Mouse (Mus musculus) erythroid progenitor cell, adult 5-6 weeks (primary cell): ENCODE results near the gene 4930433I11Rik. TPM values are rescaled to one million over a fixed set of nuclear protein-coding genes. Genes with fewer than 3 reads are reported as not detected.
"Not testable (repeated sequence)": the region's sequence is repeated elsewhere in the genome, so short reads cannot be mapped to it uniquely, and the experiment has no call there.

Experiments used
- ATAC-seq: replicated peaks from 2 replicates; pipeline ENCODE4 v1.8.0; 2016; ENCODE audit warnings: moderate number of reproducible peaks, mild to moderate bottlenecking, moderate TSS enrichment, inconsistent platforms; ENCODE audit not compliant: poor library complexity, low FRiP score, severe bottlenecking
- total RNA-seq, 2 experiments: library from RNA; stranded (forward) in 1 of 2; stranded (reverse) in 1 of 2; fragments of 150-400 nt in 1 of 2; fragments of 186-747, 209-891 nt in 1 of 2; gene quantifications; 2 replicates each; pipeline versions ENCODE4 v1.2.3 to v1.2.4; 2015 to 2017; ENCODE audit warnings: low replicate concordance in 2 of 2

The 4930433I11Rik gene
- total RNA-seq (2015; ENCODE audit: low replicate concordance) (not detected in 2 replicates), total RNA-seq (2017; ENCODE audit: low replicate concordance) (not detected in 2 replicates)

GRCm38 (mm10) chr7:40987243-40987642, at the start of gene 4930433I11Rik:
TSS of gene 4930433I11Rik (plus strand) at chr7:40987543.
- no peak for ATAC-seq

- no peak for ATAC-seq
Measured at GRCm38 (mm10) chr7:40939371-40939770, 48.0 kb upstream of the 4930433I11Rik start.

- ATAC-seq: no peak
Measured at GRCm38 (mm10) chr7:40942233-40942935, 45.0 kb upstream of the 4930433I11Rik start.

GRCm38 (mm10) chr7:41032419-41032818, 45.1 kb downstream of the 4930433I11Rik start, which contains the start of gene Gm4884:
TSS of gene Gm4884 (plus strand) at chr7:41032719.
- ATAC-seq: not testable (repeated sequence)

GRCm38 (mm10) chr7:41044058-41044457, 56.7 kb downstream of the 4930433I11Rik start:
- not testable (repeated sequence) for ATAC-seq

Other genes with a start within 250 kb of the 4930433I11Rik start
- not detected in 2 replicates for gene Vstm2b, start 89.2 kb upstream of the 4930433I11Rik start, total RNA-seq (2015; ENCODE audit: low replicate concordance)
- gene Vstm2b, start 89.2 kb upstream of the 4930433I11Rik start, total RNA-seq (2017; ENCODE audit: low replicate concordance): not detected in 2 replicates
- gene Gm4884, start 45.2 kb downstream of the 4930433I11Rik start, total RNA-seq (2015; ENCODE audit: low replicate concordance): not detected in 2 replicates
- not detected in 2 replicates for gene Gm4884, start 45.2 kb downstream of the 4930433I11Rik start, total RNA-seq (2017; ENCODE audit: low replicate concordance)
- gene Gm5592, start 166.3 kb downstream of the 4930433I11Rik start, total RNA-seq (2015; ENCODE audit: low replicate concordance): not detected in 2 replicates
- gene Gm5592, start 166.3 kb downstream of the 4930433I11Rik start, total RNA-seq (2017; ENCODE audit: low replicate concordance): not detected in 2 replicates